Mouse (Mus musculus) hindbrain, embryonic 14.5 days (tissue): ENCODE measurements around the gene Egflam. TPM values are rescaled to one million over a fixed set of nuclear protein-coding genes. Genes with fewer than 3 reads are reported as not detected.

Experiments
- ATAC-seq: fragments of 200-750 bp; cut with Nextera tagmentation; 2 replicates; pipeline ENCODE4 v1.8.0; 2017; ENCODE audit warnings: moderate number of reproducible peaks, mild to moderate bottlenecking, moderate TSS enrichment, moderate library complexity; ENCODE audit not compliant: low FRiP score
- DNase-seq: peaks from one replicate; pipeline ENCODE4 v3.0.0-alpha.2; 2015; ENCODE audit warnings: low spot score
- H3K27ac ChIP-seq: fragments of 300-500 bp; sonication (generic); 2 replicates; pipeline ENCODE4 v1.5.1; 2014; ENCODE audit warnings: mild to moderate bottlenecking, moderate library complexity
- H3K27me3 ChIP-seq: fragments of 300-500 bp; sonication (generic); 2 replicates; pipeline ENCODE4 v1.6.1; 2014; ENCODE audit warnings: mild to moderate bottlenecking, low read length, mixed read lengths; ENCODE audit not compliant: control insufficient read depth, insufficient read depth
- H3K36me3 ChIP-seq: fragments of 300-500 bp; sonication (generic); replicated peaks from 2 replicates; pipeline ENCODE4 v1.6.1; 2014; ENCODE audit not compliant: control insufficient read depth, insufficient read depth
- H3K4me1 ChIP-seq: fragments of 300-500 bp; sonication (generic); replicated peaks from 2 replicates; pipeline ENCODE4 v1.6.1; 2014; ENCODE audit warnings: antibody characterized with exemption, low read length, mixed read lengths; ENCODE audit not compliant: control insufficient read depth, insufficient read depth
- H3K4me2 ChIP-seq: fragments of 300-500 bp; sonication (generic); replicated peaks from 2 replicates; pipeline ENCODE4 v1.6.1; 2014; ENCODE audit warnings: mild to moderate bottlenecking, moderate library complexity
- H3K4me3 ChIP-seq: fragments of 300-500 bp; sonication (generic); replicated peaks from 2 replicates; pipeline ENCODE4 v1.5.1; 2014; ENCODE audit warnings: mild to moderate bottlenecking, low read length
- H3K9ac ChIP-seq: fragments of 300-500 bp; sonication (generic); 2 replicates; pipeline ENCODE4 v1.6.1; 2014
- H3K9me3 ChIP-seq: fragments of 300-500 bp; sonication (generic); 2 replicates; pipeline ENCODE4 v1.6.1; 2016; ENCODE audit warnings: low read length; ENCODE audit not compliant: control insufficient read depth
- WGBS: fragments of 180-500 bp; shearing (Covaris S2); extraction: QIAGEN DNeasy Blood & Tissue Kit; methylation state at CpG from one replicate; pipeline ENCODE4 v1.1.7; 2014; 5-methylcytosine and 5-hydroxymethylcytosine counted together
- polyA plus RNA-seq: library from polyadenylated mRNA; unstranded; fragments of >200 nt; fragmentation: Nextera tagmentation; extraction: Ambion mirVana; gene quantifications from 2 replicates; pipeline ENCODE4 v1.2.1, GENCODE M21; 2014

Egflam gene
- polyA plus RNA-seq, 1 experiment from 2014 or later: 15.1 TPM

- H3K9ac ChIP-seq: no peak overlapping the region
- DNase-seq (no peak), ATAC-seq (no peak)
- no peak overlapping the region for H3K4me3 ChIP-seq
- no peak overlapping the region for H3K27ac ChIP-seq
- no peaks in the 10 kb centered on the region for H3K4me1 ChIP-seq
- no peak overlapping the region for H3K4me2 ChIP-seq
- no peaks in the 10 kb centered on the region for H3K9me3 ChIP-seq
- no peaks in the 10 kb centered on the region for H3K36me3 ChIP-seq
- WGBS: 87% methylated on average over 13 of the region's 13 CpGs
- no peaks in the 10 kb centered on the region for H3K27me3 ChIP-seq
Observed at GRCm38 (mm10) chr15:7233393-7234090, 164.7 kb downstream of the Egflam start.

DNA sequence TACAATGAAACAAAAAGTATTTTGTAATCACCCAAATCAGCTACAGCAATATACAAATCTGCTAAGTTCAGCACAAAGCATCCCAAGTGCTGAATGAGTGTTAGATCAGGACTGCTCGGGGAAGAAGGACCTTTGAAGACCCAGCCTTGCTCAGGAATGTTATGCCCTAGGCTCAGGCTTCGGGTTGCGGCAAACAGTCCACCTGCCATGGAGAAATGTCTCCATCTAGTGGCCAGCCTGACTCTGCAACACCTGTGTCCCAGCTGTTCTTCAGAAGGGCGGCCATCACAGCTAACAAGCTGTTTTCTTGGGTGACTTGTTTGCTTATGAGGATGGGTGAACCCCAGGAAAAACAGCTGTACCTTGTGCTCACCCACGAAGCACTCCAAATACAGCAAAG, 172.0 kb downstream of the Egflam start:
- no peak overlapping the region for H3K9ac ChIP-seq
- H3K36me3 ChIP-seq: no peaks in the 10 kb centered on the region
- H3K4me2 ChIP-seq: no peak overlapping the region
- H3K27me3 ChIP-seq: no peaks in the 10 kb centered on the region
- DNase-seq (peak; percentile 90), ATAC-seq (peak; percentile 88)
- H3K27ac ChIP-seq: no peak overlapping the region
- no peaks in the 10 kb centered on the region for H3K9me3 ChIP-seq
- 3% methylated on average over 5 of the region's 5 CpGs for WGBS
- no peak overlapping the region for H3K4me3 ChIP-seq
- H3K4me1 ChIP-seq: peaks cover 6% of the 10 kb centered on the region; the same call in 1 of the 2 replicates

DNA sequence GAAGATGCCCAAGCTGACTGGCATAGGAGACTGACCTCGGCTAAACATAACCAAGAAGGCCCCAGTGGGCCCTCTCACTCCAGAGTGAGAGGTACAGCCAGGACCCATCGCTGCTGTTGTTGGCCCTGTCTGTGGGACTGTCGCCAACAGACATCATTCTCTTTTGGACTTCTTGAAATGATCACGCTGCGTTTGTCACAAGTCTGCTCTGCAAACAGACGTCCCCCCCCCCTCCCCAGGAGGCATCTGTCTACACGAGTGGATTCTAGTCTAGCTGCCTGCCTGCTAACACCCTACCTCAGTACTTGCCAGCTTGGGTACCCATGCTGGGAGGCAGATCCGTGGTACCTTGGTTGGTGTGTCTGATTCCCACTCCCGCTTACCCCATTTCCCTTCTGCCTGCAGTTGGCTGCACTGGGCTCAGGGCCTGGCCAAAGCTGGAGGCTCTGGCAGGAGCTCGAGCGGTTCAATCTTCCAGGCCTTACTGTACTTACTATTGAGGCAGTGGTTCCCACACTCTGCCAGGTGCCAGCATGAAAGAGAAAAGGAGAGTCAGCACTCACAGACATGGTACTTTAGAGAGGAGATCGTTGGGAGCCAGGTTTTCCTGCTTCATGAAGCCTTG, 173.9 kb downstream of the Egflam start:
- ATAC-seq: no peak; the same call in 1 of the 2 replicates
- Histone ChIP-seq H3K27me3 (no peaks in the 10 kb centered on the region), H3K36me3 (no peaks in the 10 kb centered on the region), H3K9ac (no peak overlapping the region), H3K27ac (no peak overlapping the region), H3K9me3 (no peaks in the 10 kb centered on the region), H3K4me1 (peaks cover 6% of the 10 kb centered on the region; the same call in 1 of the 2 replicates), H3K4me2 (no peak overlapping the region), H3K4me3 (no peak overlapping the region)
- DNase-seq: no peak
- 74% methylated on average over 12 of the region's 12 CpGs for WGBS

- Histone ChIP-seq H3K9me3 (no peaks in the 10 kb centered on the region), H3K27ac (no peak overlapping the region), H3K9ac (no peak overlapping the region), H3K36me3 (no peaks in the 10 kb centered on the region), H3K4me2 (no peak overlapping the region), H3K4me3 (no peak overlapping the region), H3K27me3 (no peaks in the 10 kb centered on the region), H3K4me1 (peaks cover 6% of the 10 kb centered on the region; the same call in 1 of the 2 replicates)
- no peak for ATAC-seq
- no peak for DNase-seq
- WGBS: 42% methylated on average over 11 of the region's 11 CpGs
Observed at GRCm38 (mm10) chr15:7222809-7223208, 175.4 kb downstream of the Egflam start.

DNA sequence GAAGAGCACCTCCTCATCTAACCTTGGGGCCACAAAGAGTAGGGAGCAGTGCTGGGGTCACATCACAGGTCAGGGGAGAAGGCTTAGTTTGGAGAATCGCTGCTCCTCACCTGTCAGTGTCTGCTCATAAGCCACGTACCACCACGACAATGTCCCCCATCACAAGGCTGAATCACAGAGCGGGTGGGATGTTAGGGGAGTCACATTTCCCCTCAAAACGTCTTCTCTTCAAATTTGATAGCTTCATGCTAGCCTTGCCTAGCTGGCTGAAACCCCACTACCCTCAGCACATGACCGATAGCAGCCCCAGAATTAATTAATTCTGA, 181.0 kb downstream of the Egflam start:
- no peak overlapping the region for H3K27ac ChIP-seq
- H3K36me3 ChIP-seq: no peaks in the 10 kb centered on the region
- no peak overlapping the region for H3K9ac ChIP-seq
- H3K4me2 ChIP-seq: no peak overlapping the region
- DNase-seq (no peak), ATAC-seq (no peak)
- no peaks in the 10 kb centered on the region for H3K9me3 ChIP-seq
- WGBS: 90% methylated on average over 6 of the region's 6 CpGs
- no peaks in the 10 kb centered on the region for H3K4me1 ChIP-seq
- H3K4me3 ChIP-seq: no peak overlapping the region
- no peaks in the 10 kb centered on the region for H3K27me3 ChIP-seq

- DNase-seq (no peak), ATAC-seq (0 out of 2 replicates have a peak, but pooled peaks have one; percentile 25)
- H3K36me3 ChIP-seq: no peaks in the 10 kb centered on the region
- H3K27me3 ChIP-seq: no peaks in the 10 kb centered on the region
- no peaks in the 10 kb centered on the region for H3K9me3 ChIP-seq
- no peak overlapping the region for H3K4me3 ChIP-seq
- no peaks in the 10 kb centered on the region for H3K4me1 ChIP-seq
- no peak overlapping the region for H3K27ac ChIP-seq
- no peak overlapping the region for H3K4me2 ChIP-seq
- 91% methylated on average over 9 of the region's 9 CpGs for WGBS
- no peak overlapping the region for H3K9ac ChIP-seq
Observed at GRCm38 (mm10) chr15:7216581-7217272, 181.5 kb downstream of the Egflam start.

- H3K4me3 ChIP-seq: no peak overlapping the region
- H3K27me3 ChIP-seq: no peaks in the 10 kb centered on the region
- H3K36me3 ChIP-seq: no peaks in the 10 kb centered on the region
- H3K27ac ChIP-seq: no peak overlapping the region
- ATAC-seq: no peak
- H3K9ac ChIP-seq: no peak overlapping the region
- H3K4me2 ChIP-seq: no peak overlapping the region
- DNase-seq: no peak
- 96% methylated on average over 3 of the region's 3 CpGs for WGBS
- no peaks in the 10 kb centered on the region for H3K4me1 ChIP-seq
- H3K9me3 ChIP-seq: no peaks in the 10 kb centered on the region
Observed at GRCm38 (mm10) chr15:7215845-7216244, 182.3 kb downstream of the Egflam start.

- no peak overlapping the region for H3K4me2 ChIP-seq
- 32% methylated on average over 1 of the region's 1 CpGs for WGBS
- no peak overlapping the region for H3K27ac ChIP-seq
- DNase-seq (no peak), ATAC-seq (peak; percentile 59; the same call in 1 of the 2 replicates)
- no peak overlapping the region for H3K9ac ChIP-seq
- H3K4me1 ChIP-seq: no peaks in the 10 kb centered on the region
- no peaks in the 10 kb centered on the region for H3K9me3 ChIP-seq
- no peaks in the 10 kb centered on the region for H3K27me3 ChIP-seq
- no peaks in the 10 kb centered on the region for H3K36me3 ChIP-seq
- H3K4me3 ChIP-seq: no peak overlapping the region
Observed at GRCm38 (mm10) chr15:7213683-7214082, 184.5 kb downstream of the Egflam start.

- Histone ChIP-seq H3K27ac (no peak overlapping the region), H3K4me1 (no peaks in the 10 kb centered on the region), H3K4me3 (no peak overlapping the region), H3K9ac (no peak overlapping the region), H3K9me3 (no peaks in the 10 kb centered on the region), H3K4me2 (no peak overlapping the region), H3K36me3 (no peaks in the 10 kb centered on the region), H3K27me3 (no peaks in the 10 kb centered on the region)
- no peak for DNase-seq
- ATAC-seq: no peak
- WGBS: 88% methylated on average over 9 of the region's 9 CpGs
Observed at GRCm38 (mm10) chr15:7208180-7208579, 190.0 kb downstream of the Egflam start.
